Mouse (Mus musculus) thymus, adult 2 months (tissue): ENCODE measurements around the gene Cabp2.
A peak's percentile ranks its signal among the peaks of the same experiment; 100 is the strongest.

Experiments used
- CTCF ChIP-seq: fragments of 200-500 bp; IDR thresholded peaks from 2 replicates; pipeline ENCODE4 v1.5.1; 2012; ENCODE audit warnings: mild to moderate bottlenecking, control low read depth, low read length, moderate library complexity, borderline replicate concordance; ENCODE audit not compliant: control insufficient read depth, poor library complexity, insufficient read depth; ENCODE audit errors: extremely low read depth
- POLR2A ChIP-seq: fragments of 200-500 bp; IDR thresholded peaks from 2 replicates; pipeline ENCODE4 v1.6.1; 2012; ENCODE audit warnings: mild to moderate bottlenecking, low read length, control low read depth, moderate library complexity; ENCODE audit not compliant: control insufficient read depth, poor library complexity, insufficient read depth; ENCODE audit errors: extremely low read depth

DNA sequence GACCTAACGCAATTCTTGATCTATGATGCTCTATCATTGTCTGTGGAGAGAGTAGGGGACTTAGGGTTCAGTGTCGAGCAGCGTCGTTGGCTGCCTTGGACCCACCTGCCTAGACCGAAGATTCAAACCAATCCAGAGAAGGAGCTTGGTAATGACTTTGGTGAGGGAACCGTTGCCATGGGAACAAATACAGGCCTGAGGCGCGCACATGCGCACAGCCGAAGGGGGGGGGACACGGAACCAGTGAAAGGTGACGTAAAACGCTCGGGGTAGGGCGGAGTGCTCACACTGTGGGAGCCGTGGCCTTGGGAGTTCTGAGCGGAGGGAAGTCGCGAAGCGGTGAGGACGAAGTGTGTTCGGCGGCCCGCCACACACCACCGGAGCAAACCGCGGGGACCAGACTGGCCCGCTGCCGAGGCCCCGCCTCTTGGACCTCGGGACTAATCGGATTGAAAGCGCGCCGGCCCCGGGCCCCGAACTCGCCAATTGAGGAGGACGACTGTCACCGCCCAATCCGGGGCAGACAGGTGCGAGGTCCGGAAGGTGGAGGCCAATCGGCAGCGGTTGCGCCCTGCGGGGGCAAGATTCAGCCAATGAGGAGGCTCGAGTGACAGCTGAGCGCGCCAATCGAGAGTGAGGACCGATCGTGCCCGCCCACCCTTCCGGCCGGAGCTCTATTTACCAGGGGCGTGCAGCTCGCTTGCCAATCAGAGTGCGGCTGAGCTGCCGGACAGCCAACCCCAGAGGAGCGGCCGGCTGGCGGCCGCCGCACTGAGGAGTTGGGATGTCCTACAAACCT is 15.5 kb downstream of the Cabp2 start, which contains the start of gene Cdk2ap2:
- peak; percentile 72; the same call in 1 of the 2 replicates for TF ChIP-seq POLR2A
- TF ChIP-seq CTCF: peak; percentile 56; the same call in 1 of the 2 replicates
